Mouse (Mus musculus) stomach, postnatal 0 days (tissue): Measurements from ENCODE around the gene Negr1. TPM values are rescaled to one million over a fixed set of nuclear protein-coding genes. Genes with fewer than 3 reads are reported as not detected.

Experiments
- ATAC-seq: fragments of 200-750 bp; cut with Nextera tagmentation; 2 replicates; pipeline ENCODE4 v1.8.0; 2017; ENCODE audit not compliant: low FRiP score, low TSS enrichment
- DNase-seq: peaks from one replicate; pipeline ENCODE4 v3.0.0-alpha.2; 2016; ENCODE audit warnings: low spot score
- H3K27ac ChIP-seq: fragments of 300-500 bp; sonication (generic); replicated peaks from 2 replicates; pipeline ENCODE4 v1.5.1; 2014; ENCODE audit warnings: mild to moderate bottlenecking, control low read depth
- H3K27me3 ChIP-seq: fragments of 300-500 bp; sonication (generic); 2 replicates; pipeline ENCODE4 v1.6.1; 2014; ENCODE audit warnings: low read length; ENCODE audit not compliant: control insufficient read depth, insufficient read depth
- H3K36me3 ChIP-seq: fragments of 300-500 bp; sonication (generic); 2 replicates; pipeline ENCODE4 v1.6.1; 2014; ENCODE audit warnings: low read length, mixed read lengths; ENCODE audit not compliant: control insufficient read depth, insufficient read depth
- H3K4me1 ChIP-seq: fragments of 300-500 bp; sonication (generic); replicated peaks from 2 replicates; pipeline ENCODE4 v1.6.1; 2014; ENCODE audit warnings: antibody characterized with exemption; ENCODE audit not compliant: control insufficient read depth, insufficient read depth
- H3K4me2 ChIP-seq: fragments of 300-500 bp; sonication (generic); replicated peaks from 2 replicates; pipeline ENCODE4 v1.6.1; 2014; ENCODE audit warnings: low read depth, mild to moderate bottlenecking, control low read depth, moderate library complexity
- H3K4me3 ChIP-seq: fragments of 300-500 bp; sonication (generic); 2 replicates; pipeline ENCODE4 v1.5.1; 2014; ENCODE audit warnings: low read depth, low read length, control low read depth
- H3K9ac ChIP-seq: fragments of 300-500 bp; sonication (generic); 2 replicates; pipeline ENCODE4 v1.6.1; 2014; ENCODE audit warnings: mild to moderate bottlenecking, low read length, control low read depth, mixed read lengths
- H3K9me3 ChIP-seq: fragments of 300-500 bp; sonication (generic); 2 replicates; pipeline ENCODE4 v1.6.1; 2016; ENCODE audit warnings: low read length; ENCODE audit not compliant: control insufficient read depth
- CTCF ChIP-seq: IDR thresholded peaks from 2 replicates; pipeline ENCODE4 v1.5.1; 2016; ENCODE audit warnings: antibody characterized with exemption, low read depth, mild to moderate bottlenecking, moderate library complexity
- EP300 ChIP-seq: optimal IDR thresholded peaks from 2 replicates; pipeline ENCODE3; 2016; ENCODE audit warnings: antibody characterized with exemption
- WGBS: fragments of 180-500 bp; shearing (Covaris S2); extraction: QIAGEN DNeasy Blood & Tissue Kit; methylation state at CpG from one replicate; pipeline ENCODE4 v1.1.7; 2014; 5-methylcytosine and 5-hydroxymethylcytosine counted together
- polyA plus RNA-seq: library from polyadenylated mRNA; unstranded; fragments of >200 nt; fragmentation: Nextera tagmentation; extraction: Ambion mirVana; gene quantifications from 2 replicates; pipeline ENCODE4 v1.2.1, GENCODE M21; 2015

Negr1 gene
- polyA plus RNA-seq, 1 experiment from 2014 or later, result 1.5 TPM

GRCm38 (mm10) chr3:156792743-156793142, 231.1 kb downstream of the Negr1 start:
- 91% methylated on average over 7 of the region's 7 CpGs for WGBS
- Histone ChIP-seq H3K4me2 (no peak overlapping the region), H3K9ac (no peak overlapping the region), H3K27me3 (no peaks in the 10 kb centered on the region), H3K4me1 (no peaks in the 10 kb centered on the region), H3K9me3 (no peaks in the 10 kb centered on the region), H3K27ac (no peak overlapping the region), H3K4me3 (no peak overlapping the region), H3K36me3 (no peaks in the 10 kb centered on the region)
- ATAC-seq (no peak), DNase-seq (no peak)
- no peak for TF ChIP-seq CTCF
- TF ChIP-seq EP300, result no peak

GRCm38 (mm10) chr3:156794091-156794490, 232.5 kb downstream of the Negr1 start:
- Histone ChIP-seq H3K27ac (no peak overlapping the region), H3K4me2 (no peak overlapping the region), H3K4me1 (no peaks in the 10 kb centered on the region), H3K9me3 (no peaks in the 10 kb centered on the region), H3K27me3 (no peaks in the 10 kb centered on the region), H3K4me3 (no peak overlapping the region), H3K36me3 (no peaks in the 10 kb centered on the region), H3K9ac (no peak overlapping the region)
- DNase-seq, result no peak
- ATAC-seq, result no peak
- 96% methylated on average over 4 of the region's 4 CpGs for WGBS
- TF ChIP-seq EP300 (no peak), CTCF (no peak)

- no peak for DNase-seq
- TF ChIP-seq EP300 (no peak), CTCF (no peak)
- no peaks in the 10 kb centered on the region for H3K36me3 ChIP-seq
Measured at GRCm38 (mm10) chr3:156794610-156795009, 233.0 kb downstream of the Negr1 start.

GRCm38 (mm10) chr3:156796061-156796691, 234.6 kb downstream of the Negr1 start:
- H3K4me1 ChIP-seq, result no peaks in the 10 kb centered on the region
- H3K9me3 ChIP-seq, result no peaks in the 10 kb centered on the region
- H3K4me3 ChIP-seq, result no peak overlapping the region
- ATAC-seq (no peak), DNase-seq (no peak)
- no peaks in the 10 kb centered on the region for H3K36me3 ChIP-seq
- TF ChIP-seq CTCF, result no peak
- H3K27ac ChIP-seq, result no peak overlapping the region
- no peaks in the 10 kb centered on the region for H3K27me3 ChIP-seq
- WGBS, result 89% methylated on average over 6 of the region's 6 CpGs
- H3K9ac ChIP-seq, result no peak overlapping the region
- no peak overlapping the region for H3K4me2 ChIP-seq

More at GRCm38 (mm10) chr3:156794610-156795009, 233.0 kb downstream of the Negr1 start:
- no peaks in the 10 kb centered on the region for H3K27me3 ChIP-seq
- no peak overlapping the region for H3K27ac ChIP-seq
- H3K4me2 ChIP-seq, result no peak overlapping the region
- no peak overlapping the region for H3K4me3 ChIP-seq
- H3K4me1 ChIP-seq, result no peaks in the 10 kb centered on the region
- 50% methylated on average over 2 of the region's 2 CpGs for WGBS
- H3K9me3 ChIP-seq, result no peaks in the 10 kb centered on the region
- H3K9ac ChIP-seq, result no peak overlapping the region
- ATAC-seq, result no peak

- 90% methylated on average over 7 of the region's 7 CpGs for WGBS
Measured at GRCm38 (mm10) chr3:156799228-156799627, 237.6 kb downstream of the Negr1 start.

GRCm38 (mm10) chr3:156809836-156810235, 248.2 kb downstream of the Negr1 start:
- TF ChIP-seq CTCF (no peak), EP300 (no peak)
- Histone ChIP-seq H3K9ac (no peak overlapping the region), H3K27ac (no peak overlapping the region), H3K36me3 (no peaks in the 10 kb centered on the region), H3K4me1 (no peaks in the 10 kb centered on the region), H3K4me2 (no peak overlapping the region), H3K4me3 (no peak overlapping the region), H3K27me3 (no peaks in the 10 kb centered on the region), H3K9me3 (no peaks in the 10 kb centered on the region)
- WGBS, result 82% methylated on average over 3 of the region's 3 CpGs
- ATAC-seq (no peak), DNase-seq (no peak)

More at GRCm38 (mm10) chr3:156799228-156799627, 237.6 kb downstream of the Negr1 start:
- no peak for ATAC-seq
- TF ChIP-seq CTCF (no peak), EP300 (no peak)
- H3K9ac ChIP-seq, result no peak overlapping the region
- H3K27me3 ChIP-seq, result no peaks in the 10 kb centered on the region
- H3K4me1 ChIP-seq, result no peaks in the 10 kb centered on the region
- no peak overlapping the region for H3K4me2 ChIP-seq
- no peak overlapping the region for H3K27ac ChIP-seq
- no peak for DNase-seq
- H3K36me3 ChIP-seq, result no peaks in the 10 kb centered on the region
- H3K4me3 ChIP-seq, result no peak overlapping the region
- no peaks in the 10 kb centered on the region for H3K9me3 ChIP-seq
